Mouse (Mus musculus): Measurements from ENCODE around the gene Coq5. TPM values are rescaled to one million over a fixed set of nuclear protein-coding genes. Genes with fewer than 3 reads are reported as not detected.

Gene Coq5
- total RNA-seq (2021) = 100 to 1,000 TPM; 137 to 167 TPM

- peak; percentile 90 to 92 for DNase-seq
- intact Hi-C loops (cut with DNase I) = loop anchor here (2.0 to 5.0 kb wide), 3 partner anchors 21 to 92 kb away; partner anchors contain the start of genes Dynll1 and Srsf9
Measured at GRCm38 (mm10) chr5:115279226-115280049, at the start of gene Coq5. Gene Coq5 (plus strand): TSS chr5:115279666.

- no peak for DNase-seq
- intact Hi-C loops (cut with DNase I) = no loop called here
Measured at GRCm38 (mm10) chr5:115230830-115231551, 48.5 kb upstream of the Coq5 start.

GRCm38 (mm10) chr5:115231552-115232120 lies 47.8 kb upstream of the Coq5 start:
- no peak for DNase-seq
- intact Hi-C loops (cut with DNase I) = no loop called here

- intact Hi-C loops (cut with DNase I) = no loop called here
Measured at GRCm38 (mm10) chr5:115232516-115232915, 47.0 kb upstream of the Coq5 start.

GRCm38 (mm10) chr5:115233031-115233780 lies 46.3 kb upstream of the Coq5 start:
- intact Hi-C loops (cut with DNase I) = no loop called here
- no peak for DNase-seq

More at GRCm38 (mm10) chr5:115232516-115232915, 47.0 kb upstream of the Coq5 start:
- no peak for DNase-seq

- DNase-seq = no peak
- intact Hi-C loops (cut with DNase I) = loop anchor here (2.0 kb wide), 1 partner anchor 256 kb away; no protein-coding TSS in a partner anchor
Measured at GRCm38 (mm10) chr5:115234519-115234918, 44.9 kb upstream of the Coq5 start.

- intact Hi-C loops (cut with DNase I) = loop anchor here (1.0 to 5.0 kb wide), 3 partner anchors 48 to 257 kb away; no protein-coding TSS in a partner anchor
- DNase-seq = peak; percentile 69 to 82
Measured at GRCm38 (mm10) chr5:115235323-115235771, 44.1 kb upstream of the Coq5 start.

- intact Hi-C loops (cut with DNase I) = loop anchor here (1.0 to 5.0 kb wide), 4 partner anchors 49 to 257 kb away; no protein-coding TSS in a partner anchor
- DNase-seq = peak; percentile 89 to 96
Measured at GRCm38 (mm10) chr5:115235786-115236263, 43.6 kb upstream of the Coq5 start, which contains the start of gene Pop5. Gene Pop5 (plus strand): TSS chr5:115235836.

GRCm38 (mm10) chr5:115237803-115238728 lies 41.4 kb upstream of the Coq5 start:
- peak; percentile 94 for DNase-seq
- intact Hi-C loops (cut with DNase I) = loop anchor here (2.0 to 5.0 kb wide), 3 partner anchors 33 to 161 kb away; no protein-coding TSS in a partner anchor

- peak; percentile 33 to 36 for DNase-seq
- intact Hi-C loops (cut with DNase I) = loop anchor here (2.0 to 5.0 kb wide), 3 partner anchors 32 to 161 kb away; no protein-coding TSS in a partner anchor
Measured at GRCm38 (mm10) chr5:115238729-115239195, 40.7 kb upstream of the Coq5 start.

- intact Hi-C loops (cut with DNase I) = no loop called here
- DNase-seq = no peak
Measured at GRCm38 (mm10) chr5:115240191-115240590, 39.3 kb upstream of the Coq5 start.

- intact Hi-C loops (cut with DNase I) = no loop called here
- DNase-seq = no peak
Measured at GRCm38 (mm10) chr5:115255472-115255871, 24.0 kb upstream of the Coq5 start.

- DNase-seq = no peak
- intact Hi-C loops (cut with DNase I) = no loop called here
Measured at GRCm38 (mm10) chr5:115256909-115257546, 22.4 kb upstream of the Coq5 start.

- no peak for DNase-seq
- intact Hi-C loops (cut with DNase I) = no loop called here
Measured at GRCm38 (mm10) chr5:115260356-115260755, 19.1 kb upstream of the Coq5 start.

GRCm38 (mm10) chr5:115261141-115261540 lies 18.3 kb upstream of the Coq5 start:
- intact Hi-C loops (cut with DNase I) = no loop called here

GRCm38 (mm10) chr5:115261880-115262279 lies 17.6 kb upstream of the Coq5 start:
- intact Hi-C loops (cut with DNase I) = no loop called here
- DNase-seq = no peak

More at GRCm38 (mm10) chr5:115261141-115261540, 18.3 kb upstream of the Coq5 start:
- DNase-seq = no peak

- intact Hi-C loops (cut with DNase I) = no loop called here
- no peak for DNase-seq
Measured at GRCm38 (mm10) chr5:115262502-115263291, 16.8 kb upstream of the Coq5 start.
